ENCODE assay signal across 1 mouse cellular context in the genomic region with DNA sequence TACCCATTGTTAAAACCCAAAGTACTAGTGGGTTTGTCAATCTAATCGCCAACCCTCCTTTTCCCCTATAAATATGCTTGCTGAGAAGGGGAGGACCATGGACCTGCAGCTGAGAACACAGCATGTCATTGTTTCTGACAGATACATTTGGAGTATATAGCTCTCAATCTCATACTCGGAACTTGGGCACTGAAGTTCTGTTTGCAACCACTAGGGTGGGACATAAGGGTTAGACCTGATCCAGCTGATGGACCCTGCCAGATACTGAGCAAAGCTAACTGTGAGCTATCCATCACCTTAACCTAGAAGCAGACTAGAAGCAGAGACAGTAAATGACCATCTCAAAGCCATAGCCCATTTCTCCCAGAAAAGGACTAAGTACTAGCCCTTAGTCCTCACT.
TF ChIP-seq lines count a peak whose summit lies in the region.

No protein-coding gene starts in this region.

TF ChIP-seq in CH12.LX, 34 proteins besides CTCF, POLR2A, EP300 and RAD21 (continued from another document):
- no peak for TF ChIP-seq HCFC1 (IDR thresholded peaks at IDR 0.05; ENCODE audit: low read depth, low read length)
- TF ChIP-seq POLR2AphosphoS2 (IDR thresholded peaks at IDR 0.05; ENCODE audit: low read depth, low read length), result no peak
- no peak for TF ChIP-seq JUN (IDR thresholded peaks at IDR 0.05; ENCODE audit: insufficient read depth, low read depth, low read length)
- TF ChIP-seq ZMIZ1 (IDR thresholded peaks at IDR 0.05; ENCODE audit: low read depth, low read length), result no peak
- TF ChIP-seq IRF4 (IDR thresholded peaks at IDR 0.05; ENCODE audit: low read depth, low read length), result no peak
- TF ChIP-seq TCF12 (IDR thresholded peaks at IDR 0.05; ENCODE audit: low read depth, low read length), result no peak
- TF ChIP-seq CHD1 (IDR thresholded peaks at IDR 0.05; ENCODE audit: low read depth, low read length), result no peak
- TF ChIP-seq MXI1 (IDR thresholded peaks at IDR 0.05; ENCODE audit: low read depth, low read length), result no peak
- no peak for TF ChIP-seq ELF1 (IDR thresholded peaks at IDR 0.05; ENCODE audit: low read depth, low read length)
- no peak for TF ChIP-seq SIN3A (IDR thresholded peaks at IDR 0.05; ENCODE audit: low read length)
